Mouse (Mus musculus) thymus, postnatal 14 days (tissue): ENCODE results near the gene Tppp2.
"Not testable (repeated sequence)": the region's sequence is repeated elsewhere in the genome, so short reads cannot be mapped to it uniquely, and the experiment has no call there.

Source experiments
- DNase-seq: peaks from one replicate; pipeline ENCODE4 v3.0.0; 2021

Tppp2 gene

GRCm38 (mm10) chr14:51912391-51913061, 5.7 kb upstream of the Tppp2 start:
- peak; percentile 27 for DNase-seq

DNA sequence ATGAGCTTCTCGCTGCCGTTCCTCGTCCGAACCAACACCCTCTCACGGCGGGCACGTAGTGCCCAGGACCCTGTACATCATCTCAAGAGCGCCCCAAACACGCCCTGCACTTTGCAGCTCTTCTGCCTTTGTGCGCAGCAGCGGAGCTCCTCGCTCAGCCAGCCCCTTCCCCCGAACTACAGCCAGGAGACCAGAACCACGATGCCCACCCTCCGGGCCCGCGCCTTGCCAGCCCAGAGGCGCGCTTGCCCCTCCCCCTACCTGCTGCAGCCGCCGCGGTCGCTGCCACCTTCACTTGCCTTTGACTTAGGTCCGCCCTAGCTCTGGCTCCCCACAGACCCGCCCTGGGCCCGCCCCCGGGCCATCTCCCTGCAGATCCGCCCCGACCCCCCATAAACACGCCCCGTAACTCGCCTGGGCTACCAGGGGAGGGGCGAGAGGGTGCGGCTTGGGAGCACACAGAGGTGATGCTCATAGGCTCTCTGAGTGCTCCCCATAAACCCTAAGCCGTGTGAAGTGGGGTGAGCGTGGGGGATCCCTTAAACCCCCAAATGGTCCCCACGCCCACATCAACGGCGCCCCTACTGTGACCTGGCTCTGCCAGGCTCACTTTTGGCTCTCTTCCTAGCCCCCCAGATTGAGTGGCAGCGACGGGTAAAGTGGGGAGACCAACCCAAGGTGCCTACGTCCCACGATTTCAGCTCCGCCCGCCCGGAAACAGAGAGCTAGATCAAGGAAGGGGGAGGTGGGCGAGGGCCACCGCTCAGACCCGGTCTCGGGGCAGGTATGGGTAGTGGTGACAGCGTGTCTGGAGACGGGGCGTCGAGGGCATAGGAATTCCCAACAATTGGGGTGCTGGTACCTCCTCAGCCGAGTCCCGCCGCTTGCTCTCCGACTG, 4.9 kb upstream of the Tppp2 start:
- peak; percentile 97 for DNase-seq

- peak; percentile 76 for DNase-seq
Observed at GRCm38 (mm10) chr14:51913960-51914762, 4.1 kb upstream of the Tppp2 start, which contains the start of gene Ndrg2. Gene Ndrg2 (minus strand): TSS chr14:51914158.

- DNase-seq: no peak
Observed at GRCm38 (mm10) chr14:51915030-51915429, 3.2 kb upstream of the Tppp2 start.

GRCm38 (mm10) chr14:51916539-51916938, 1.7 kb upstream of the Tppp2 start:
- no peak for DNase-seq

GRCm38 (mm10) chr14:51918966-51919365, 741 bp downstream of the Tppp2 start:
- DNase-seq: no peak

- no peak for DNase-seq
Observed at GRCm38 (mm10) chr14:51921759-51922570, 3.7 kb downstream of the Tppp2 start.

DNA sequence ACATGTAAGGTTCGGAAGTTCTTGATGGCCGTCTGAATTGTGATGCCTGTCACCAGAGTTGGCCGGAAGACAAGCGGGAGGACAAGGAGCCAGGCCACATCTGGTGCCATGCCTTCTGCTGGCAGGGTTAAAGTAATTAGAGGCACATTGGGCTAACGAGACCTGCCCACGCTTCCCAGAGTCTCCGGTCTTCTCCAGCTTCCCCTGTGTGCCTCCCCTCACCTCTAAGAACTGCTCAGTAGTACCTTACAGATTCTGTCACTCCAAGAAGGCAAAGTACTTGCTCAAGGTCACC, 4.3 kb downstream of the Tppp2 start, which contains the start of gene Rnase13:
Rnase13 (minus strand) TSS at position 203 of the 295 bp plus-strand sequence.
- no peak for DNase-seq

DNA sequence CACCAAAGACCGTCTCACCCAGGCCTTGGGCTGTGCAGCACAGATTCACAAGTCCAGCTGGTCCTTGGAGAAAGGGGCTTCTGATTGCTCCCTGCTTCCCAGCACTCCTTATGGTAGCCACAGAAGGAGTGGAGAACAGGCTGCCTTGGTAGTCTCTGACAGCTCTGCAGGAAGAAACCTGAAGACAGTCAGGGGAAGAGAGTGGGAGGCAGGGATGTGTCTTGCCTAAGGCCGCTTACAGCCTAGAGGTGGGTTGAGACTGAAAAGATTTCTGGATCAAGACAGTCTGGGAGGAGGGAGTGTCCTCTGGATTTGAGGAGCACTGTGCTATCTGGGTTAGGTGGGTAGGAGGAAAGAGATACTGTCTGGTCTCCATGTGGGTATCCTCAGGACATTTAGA, 4.7 kb downstream of the Tppp2 start:
- DNase-seq: no peak

DNA sequence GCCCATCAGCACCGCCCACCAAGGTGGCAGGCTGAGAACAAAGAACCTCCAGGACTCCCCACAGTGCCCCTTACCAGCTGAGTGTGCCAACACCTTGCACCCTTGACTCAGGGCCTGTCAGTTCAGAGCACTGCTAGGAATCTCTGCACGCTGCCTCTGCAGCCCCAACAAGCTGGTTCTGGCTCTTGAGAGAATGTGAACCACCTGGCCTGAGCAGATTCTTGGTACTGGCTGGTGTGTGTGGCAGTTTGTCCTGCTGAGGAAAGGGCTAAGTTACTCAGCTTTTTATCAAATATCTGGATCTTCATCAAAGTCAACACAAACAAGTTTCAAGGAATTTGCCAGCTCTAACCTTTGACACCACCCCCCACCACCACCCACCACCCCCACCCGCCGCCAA, 5.3 kb downstream of the Tppp2 start:
- no peak for DNase-seq

DNA sequence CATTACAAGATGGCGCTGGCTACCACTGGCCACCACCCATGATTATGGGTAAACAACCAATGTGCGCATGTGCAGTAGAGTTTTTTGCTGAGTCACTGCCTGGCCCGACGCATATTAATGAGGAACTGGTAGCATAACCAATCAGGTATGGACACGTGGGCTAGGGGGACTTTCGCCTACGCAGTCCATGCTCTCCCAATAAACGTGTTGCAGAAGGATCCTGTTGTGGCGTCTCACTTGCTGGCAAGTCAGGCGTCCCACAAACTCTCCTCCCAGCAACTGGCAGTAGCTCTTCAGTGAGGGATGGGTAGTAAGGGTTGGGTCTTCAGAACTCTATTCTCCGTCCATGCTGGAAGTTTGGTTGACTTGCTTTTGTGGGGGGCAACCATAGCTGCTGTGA, 8.7 kb downstream of the Tppp2 start:
- DNase-seq: not testable (repeated sequence)

- no peak for DNase-seq
Observed at GRCm38 (mm10) chr14:51929309-51929943, 11.2 kb downstream of the Tppp2 start.

- DNase-seq: no peak
Observed at GRCm38 (mm10) chr14:51929968-51930367, 11.7 kb downstream of the Tppp2 start.

DNA sequence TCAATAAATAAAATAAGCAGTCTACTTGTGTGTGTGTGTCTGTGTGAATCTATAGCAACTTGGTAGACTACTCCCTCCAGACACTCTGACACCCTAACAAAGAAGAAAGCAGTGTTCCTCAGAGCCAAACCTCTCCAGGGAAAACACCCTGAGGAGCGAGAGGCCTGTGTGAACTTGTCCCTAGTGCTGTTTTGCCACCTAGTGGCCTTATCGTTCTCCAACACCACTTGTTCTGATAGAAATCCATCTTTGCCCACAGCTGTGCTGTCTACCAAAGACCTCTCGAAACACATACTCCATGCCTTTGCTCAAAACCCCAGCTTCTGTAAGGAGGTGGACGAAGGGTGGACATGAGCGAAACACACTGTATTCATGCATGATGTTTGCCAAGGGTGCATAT, 12.6 kb downstream of the Tppp2 start:
- peak; percentile 68 for DNase-seq

DNA sequence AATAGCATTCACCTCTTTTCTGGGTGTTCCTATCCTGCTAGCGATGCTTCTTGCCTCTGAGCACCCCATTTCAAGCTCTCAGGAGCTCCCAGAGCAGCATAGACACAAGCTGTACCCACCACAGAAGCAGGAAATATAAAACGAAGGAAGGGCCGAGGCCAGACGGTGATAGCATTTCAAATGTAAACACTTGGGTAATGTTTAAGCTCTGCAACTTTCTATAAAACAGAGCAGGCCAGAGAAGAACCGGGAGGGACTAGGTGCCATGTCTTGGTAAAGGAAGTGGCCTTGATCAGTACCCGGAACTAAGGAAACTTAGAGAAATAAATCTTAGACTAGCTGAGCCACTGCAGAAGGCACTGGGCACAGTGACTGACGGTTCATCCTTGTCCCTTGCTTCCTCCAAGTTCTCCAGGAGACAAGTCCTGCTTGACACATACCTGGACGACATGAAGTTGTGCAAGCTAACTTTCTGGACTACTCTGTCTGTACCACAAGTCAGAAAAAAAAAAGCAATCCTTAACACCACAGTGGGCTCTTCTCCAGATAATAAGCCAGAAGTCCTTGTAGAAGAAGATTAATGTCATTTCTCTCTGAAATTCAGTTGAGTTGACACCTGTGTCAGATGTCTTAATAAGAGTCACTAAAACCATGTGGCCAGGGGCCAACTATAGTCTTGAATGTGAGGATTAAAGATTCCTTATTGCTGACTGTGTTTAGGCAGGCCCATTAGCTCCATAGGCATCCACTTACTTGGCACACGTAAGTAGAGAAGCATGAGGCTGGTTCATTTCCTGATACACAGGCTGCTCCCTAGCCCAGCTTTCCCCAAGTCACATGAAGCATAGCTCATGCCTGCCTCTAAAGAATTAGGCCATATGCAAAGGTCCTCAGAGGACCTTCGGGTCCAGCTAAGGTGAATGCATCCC, 14.1 kb downstream of the Tppp2 start:
- no peak for DNase-seq

GRCm38 (mm10) chr14:51939005-51939404, 20.8 kb downstream of the Tppp2 start:
- no peak for DNase-seq

- no peak for DNase-seq
Observed at GRCm38 (mm10) chr14:51940944-51941560, 22.8 kb downstream of the Tppp2 start.

DNA sequence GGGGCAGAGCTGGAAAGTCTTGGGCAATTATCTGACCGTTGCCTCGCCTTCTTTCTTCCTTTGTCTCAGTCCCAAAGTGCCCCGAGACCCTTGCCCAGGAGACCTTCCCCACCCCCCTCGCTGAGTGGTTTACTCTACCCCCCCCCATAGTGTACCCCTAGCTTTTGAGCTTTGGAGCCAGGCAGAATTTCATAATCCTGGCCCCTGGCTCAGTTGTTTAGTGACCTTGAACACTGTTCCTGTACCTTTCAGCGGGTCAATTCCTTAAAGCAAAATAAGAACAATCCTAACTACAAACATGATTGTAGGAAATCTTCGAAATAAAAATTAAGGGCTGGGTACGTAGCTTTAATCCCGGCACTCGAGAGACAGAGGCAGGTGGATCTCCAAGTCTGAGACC, 23.4 kb downstream of the Tppp2 start:
- no peak for DNase-seq

GRCm38 (mm10) chr14:51942236-51942635, 24.0 kb downstream of the Tppp2 start:
- DNase-seq: no peak

GRCm38 (mm10) chr14:51943336-51943735, 25.1 kb downstream of the Tppp2 start:
- no peak for DNase-seq
